Mouse (Mus musculus) ES-E14 (cell line): ENCODE data around the gene F11r. TPM values are rescaled to one million over a fixed set of nuclear protein-coding genes. Genes with fewer than 3 reads are reported as not detected.

Source experiments
- DNase-seq: peaks from one replicate; pipeline ENCODE4 v3.0.0-alpha.2; 2013; ENCODE audit warnings: low read depth, low spot score
- H3K27ac ChIP-seq: 2 replicates; pipeline ENCODE4 v1.5.1; 2012; ENCODE audit warnings: low read depth, mild to moderate bottlenecking, low read length, moderate library complexity, mixed read lengths; ENCODE audit not compliant: poor library complexity, insufficient read depth, severe bottlenecking
- H3K36me3 ChIP-seq: 2 replicates; pipeline ENCODE4 v1.6.1; 2012; ENCODE audit warnings: mild to moderate bottlenecking, low read length, moderate library complexity, mixed read lengths; ENCODE audit not compliant: control insufficient read depth, poor library complexity, insufficient read depth, severe bottlenecking
- H3K4me1 ChIP-seq, 2 experiments: fragments of 150-350 bp in 1 of 2; sonication (generic) in 1 of 2; 2 replicates each; pipeline ENCODE4 v1.6.1; 2012; ENCODE audit warnings: low read length in 2 of 2, mild to moderate bottlenecking in 1 of 2, mixed read lengths in 1 of 2; ENCODE audit not compliant: control insufficient read depth in 2 of 2, insufficient read depth in 2 of 2, poor library complexity in 1 of 2
- H3K4me3 ChIP-seq, 2 experiments: fragments of 150-350 bp in 1 of 2; sonication (generic) in 1 of 2; 2 replicates each; pipeline ENCODE4 v1.5.1; 2012; ENCODE audit warnings: low read length in 2 of 2, low read depth in 1 of 2, mild to moderate bottlenecking in 1 of 2, mixed read lengths in 1 of 2; ENCODE audit not compliant: insufficient read depth in 1 of 2, poor library complexity in 1 of 2, severe bottlenecking in 1 of 2
- H3K9ac ChIP-seq: 2 replicates; pipeline ENCODE4 v1.6.1; 2012; ENCODE audit warnings: low read depth, mild to moderate bottlenecking, low read length, mixed read lengths; ENCODE audit not compliant: poor library complexity, insufficient read depth, severe bottlenecking
- H3K9me3 ChIP-seq: fragments of 150-350 bp; sonication (generic); 2 replicates; pipeline ENCODE4 v1.6.1; 2012; ENCODE audit warnings: low read depth, mild to moderate bottlenecking, low read length; ENCODE audit not compliant: control insufficient read depth, insufficient read depth
- CHD2 ChIP-seq: IDR thresholded peaks from 2 replicates; pipeline ENCODE4 v1.6.1; 2014; ENCODE audit warnings: mild to moderate bottlenecking, low read depth, low read length, inconsistent platforms
- HCFC1 ChIP-seq: IDR thresholded peaks from 2 replicates; pipeline ENCODE4 v1.6.1; 2012; ENCODE audit warnings: low read length, inconsistent platforms, borderline replicate concordance; ENCODE audit not compliant: insufficient read depth
- MAFK ChIP-seq: IDR thresholded peaks from 2 replicates; pipeline ENCODE4 v1.6.1; 2014; ENCODE audit warnings: mild to moderate bottlenecking, low read depth, low read length, inconsistent platforms; ENCODE audit not compliant: insufficient read depth
- ZC3H11A ChIP-seq: IDR thresholded peaks from 2 replicates; pipeline ENCODE4 v1.6.1; 2012; ENCODE audit warnings: low read depth, mild to moderate bottlenecking, inconsistent platforms, low read length, borderline replicate concordance
- ZNF384 ChIP-seq: IDR thresholded peaks from 2 replicates; pipeline ENCODE4 v1.6.1; 2012; ENCODE audit warnings: low read depth, low read length, inconsistent platforms
- in situ Hi-C, 2 experiments: fragments of 600-800 bp; cut with MboI; formaldehyde crosslinking; loops; one replicate each; pipeline ENCODE4 v1.15.1; 2025; ENCODE audit warnings: low sequenced_read_pairs in 2 of 2, inconsistent platforms in 1 of 2; ENCODE audit not compliant: unreplicated experiment in 2 of 2
- total RNA-seq: library from RNA; depleted of rRNA; stranded (reverse); fragments of 300-350 nt; gene quantifications from 2 replicates; pipeline ENCODE4 v1.2.3, GENCODE M21; 2012

The F11r gene
- total RNA-seq, 1 experiment = 74.9 TPM

- Histone ChIP-seq H3K36me3 (no peaks in the 10 kb centered on the region), H3K9me3 (no peaks in the 10 kb centered on the region), H3K4me1 (peaks cover 0 to 3% of the 10 kb centered on the region in 2 experiments; a peak in 2 of 4 replicates), H3K27ac (no peak overlapping the region), H3K4me3 (no peak overlapping the region), H3K9ac (no peak overlapping the region)
- DNase-seq = peak; percentile 64
- no peak for TF ChIP-seq MAFK
- TF ChIP-seq CHD2 = no peak
- TF ChIP-seq HCFC1 = no peak
- peak; percentile 60; the same call in 1 of the 2 replicates for TF ChIP-seq ZNF384
- in situ Hi-C loops = no loop called here
These were observed 64.3 kb downstream of the F11r start for GRCm38 (mm10) chr1:171501636-171502080.

- TF ChIP-seq CHD2 (no peak), HCFC1 (peak; percentile 52)
- no peak overlapping the region for H3K9ac ChIP-seq
These were observed 65.3 kb downstream of the F11r start for GRCm38 (mm10) chr1:171502388-171503249.

GRCm38 (mm10) chr1:171503250-171503591 is 65.9 kb downstream of the F11r start, which contains the start of gene Alyref2:
Alyref2 (plus strand) TSS chr1:171503478.
- Histone ChIP-seq H3K9me3 (no peaks in the 10 kb centered on the region), H3K4me3 (peak within 1 kb of the TSS; percentile 70 to 76), H3K27ac (peak within 1 kb of the TSS; percentile 79), H3K36me3 (no peaks in the 10 kb centered on the region), H3K9ac (peak within 1 kb of the TSS; percentile 84), H3K4me1 (peaks cover 0 to 3% of the 10 kb centered on the region in 2 experiments; a peak in 2 of 4 replicates)
- in situ Hi-C loops = no loop called here
- TF ChIP-seq HCFC1 (0 out of 2 replicates have a peak, but pooled peaks have one; percentile 15), MAFK (no peak)
- peak; percentile 88 for DNase-seq

More at GRCm38 (mm10) chr1:171502388-171503249, 65.3 kb downstream of the F11r start:
- Histone ChIP-seq H3K9me3 (no peaks in the 10 kb centered on the region), H3K27ac (no peak overlapping the region), H3K36me3 (no peaks in the 10 kb centered on the region), H3K4me1 (peaks cover 0 to 3% of the 10 kb centered on the region in 2 experiments; a peak in 2 of 4 replicates), H3K4me3 (no peak overlapping the region)
- in situ Hi-C loops = no loop called here
- DNase-seq = peak; percentile 85

GRCm38 (mm10) chr1:171503592-171504291 is 66.4 kb downstream of the F11r start:
- Histone ChIP-seq H3K4me3 (peak overlapping the region; percentile 70 to 76), H3K9me3 (no peaks in the 10 kb centered on the region), H3K9ac (peak overlapping the region; percentile 84), H3K4me1 (peaks cover 0 to 3% of the 10 kb centered on the region in 2 experiments; a peak in 2 of 4 replicates), H3K36me3 (no peaks in the 10 kb centered on the region), H3K27ac (peak overlapping the region; percentile 79)
- in situ Hi-C loops = no loop called here
- no peak for DNase-seq
- TF ChIP-seq ZNF384 (no peak), MAFK (no peak), ZC3H11A (no peak), CHD2 (no peak)
